Mouse (Mus musculus) lung, postnatal 0 days (tissue): ENCODE results near the gene Il9r.

Experiments used
- CTCF ChIP-seq: IDR thresholded peaks from 2 replicates; pipeline ENCODE4 v1.5.1; 2016; ENCODE audit warnings: antibody characterized with exemption, mild to moderate bottlenecking
- EP300 ChIP-seq: IDR thresholded peaks from 2 replicates; pipeline ENCODE4 v1.6.1; 2016; ENCODE audit warnings: antibody characterized with exemption, mild to moderate bottlenecking, control low read depth

DNA sequence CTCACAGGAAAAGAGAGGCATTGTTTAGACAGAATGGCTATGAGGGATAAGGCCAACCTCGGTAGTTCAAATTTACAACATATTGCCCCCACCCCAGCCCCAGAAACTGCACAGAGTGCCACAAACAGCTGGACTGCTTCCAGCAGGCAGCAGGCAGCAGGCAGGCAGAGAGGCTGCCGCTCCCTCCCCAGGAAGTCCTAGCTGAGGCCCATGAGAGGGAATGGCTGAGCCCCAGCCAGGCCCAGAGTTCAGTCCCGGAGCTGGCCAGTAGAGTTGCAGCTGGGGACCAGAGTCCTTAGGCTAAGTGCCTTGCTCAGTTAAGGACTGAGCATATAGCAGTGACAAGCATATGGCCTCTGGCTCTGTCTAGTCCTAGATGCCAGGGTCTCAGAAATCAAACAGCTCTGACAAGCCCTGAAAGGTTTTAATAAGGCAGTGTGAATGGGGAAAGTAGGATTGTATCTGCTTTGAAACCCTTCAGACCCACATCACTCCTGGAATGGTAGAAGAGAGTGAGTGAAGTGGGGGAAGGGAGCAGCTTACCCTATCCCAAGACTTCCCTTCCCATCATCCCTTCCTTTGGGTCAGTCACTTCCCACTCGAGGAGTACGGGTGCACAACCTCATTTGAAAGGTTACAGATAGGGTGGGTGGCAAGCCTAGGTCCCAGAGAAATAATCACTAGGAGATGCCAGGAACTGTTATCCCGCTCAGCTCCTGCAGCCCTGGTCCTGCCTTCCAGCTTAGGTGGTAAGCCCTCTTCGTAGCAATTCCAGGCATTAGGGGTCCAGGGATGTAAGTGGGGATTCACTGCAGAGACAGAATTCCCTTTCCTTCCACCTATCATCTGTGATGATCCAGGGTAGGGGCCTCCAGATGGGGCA is 25.4 kb upstream of the Il9r start:
- no peak for TF ChIP-seq CTCF
- TF ChIP-seq EP300 = no peak; the same call in 1 of the 2 replicates
